Mouse (Mus musculus) right cerebral cortex, adult 18-20 months (tissue): ENCODE results near the gene Polr2a.
"Not testable (repeated sequence)": the region's sequence is repeated elsewhere in the genome, so short reads cannot be mapped to it uniquely, and the experiment has no call there.

Experiments used
- DNase-seq: peaks from one replicate; pipeline ENCODE4 v3.0.0; 2022; ENCODE audit warnings: mixed read lengths

Gene Polr2a

DNA sequence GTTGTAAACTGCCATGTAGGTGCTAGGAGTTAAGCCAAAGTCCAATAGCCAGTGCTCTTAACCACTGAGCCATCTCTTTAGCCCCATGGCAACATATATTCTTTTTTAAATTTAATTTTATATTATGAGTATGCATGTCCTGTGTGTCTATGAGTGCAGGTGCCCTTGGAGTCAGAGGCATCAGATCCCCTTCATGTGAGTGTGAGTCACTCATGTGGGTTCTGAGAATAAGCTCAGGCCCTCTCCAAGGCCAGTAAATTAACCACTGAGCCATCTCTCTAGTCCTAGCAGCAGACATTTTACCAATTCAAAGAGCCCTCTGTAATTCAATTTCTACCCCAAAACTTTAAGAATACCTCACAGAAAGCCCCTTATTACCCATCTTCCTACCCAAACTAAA, 5.8 kb downstream of the Polr2a start:
- DNase-seq: no peak

- DNase-seq: no peak
Observed at GRCm38 (mm10) chr11:69751635-69752034, 6.8 kb downstream of the Polr2a start.

DNA sequence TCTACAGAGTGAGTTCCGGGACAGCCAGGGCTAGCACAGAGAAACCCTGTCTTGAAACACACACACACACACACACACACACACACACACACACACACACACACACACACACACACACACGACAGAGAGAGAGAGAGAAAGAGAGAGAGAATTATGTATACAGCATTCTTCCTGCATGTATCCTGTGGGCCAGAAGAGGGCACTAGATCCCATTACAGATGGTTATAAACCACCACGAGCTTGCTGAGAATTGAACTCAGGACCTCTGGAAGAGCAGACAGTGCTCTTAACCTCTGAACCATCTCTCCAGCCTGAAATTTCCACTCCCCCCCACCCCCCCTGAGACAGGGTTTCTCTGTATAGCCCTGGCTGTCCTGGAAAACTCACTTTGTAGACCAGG, 27.0 kb downstream of the Polr2a start:
- DNase-seq: not testable (repeated sequence)

DNA sequence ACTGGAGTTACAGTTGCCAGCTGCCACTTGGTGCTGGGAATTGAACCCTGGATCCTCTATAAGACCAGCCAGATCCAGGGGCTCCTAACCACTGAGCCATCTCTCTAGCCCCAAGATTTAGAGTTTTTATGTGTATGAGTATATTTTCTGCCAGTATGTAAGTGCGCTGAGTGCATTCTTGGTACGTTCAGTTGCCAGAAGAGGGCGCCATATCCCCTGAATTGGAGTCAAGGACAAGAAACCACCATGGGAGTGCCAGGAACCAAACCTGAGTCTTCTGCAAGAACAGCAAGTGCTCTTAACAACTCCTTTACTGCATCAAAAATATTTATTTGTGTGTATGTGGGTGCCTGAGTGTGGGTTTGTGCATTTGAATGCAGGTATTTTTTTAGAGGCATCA, 29.4 kb downstream of the Polr2a start:
- peak; percentile 17 for DNase-seq

- no peak for DNase-seq
Observed at GRCm38 (mm10) chr11:69725951-69726350, 32.5 kb downstream of the Polr2a start.

DNA sequence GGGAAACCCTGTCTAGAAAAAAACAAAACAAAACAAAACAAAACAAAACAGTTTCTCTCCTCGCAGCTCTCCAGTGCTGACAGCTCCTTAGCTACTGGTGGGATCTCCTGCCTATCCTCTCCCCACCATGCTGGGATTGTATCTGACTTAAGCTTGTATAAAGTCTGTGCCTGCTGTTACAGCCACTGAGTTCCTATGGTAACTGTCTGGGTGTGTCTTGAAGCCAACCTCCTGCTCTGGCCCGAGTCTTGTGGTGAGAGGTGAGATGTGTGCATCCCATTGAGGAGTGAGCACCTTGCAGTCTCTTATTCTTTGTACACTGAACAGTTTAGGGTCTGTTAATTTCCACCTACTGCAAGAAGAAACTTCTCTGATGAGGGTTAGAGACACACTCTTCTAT, 35.4 kb downstream of the Polr2a start:
- no peak for DNase-seq

DNA sequence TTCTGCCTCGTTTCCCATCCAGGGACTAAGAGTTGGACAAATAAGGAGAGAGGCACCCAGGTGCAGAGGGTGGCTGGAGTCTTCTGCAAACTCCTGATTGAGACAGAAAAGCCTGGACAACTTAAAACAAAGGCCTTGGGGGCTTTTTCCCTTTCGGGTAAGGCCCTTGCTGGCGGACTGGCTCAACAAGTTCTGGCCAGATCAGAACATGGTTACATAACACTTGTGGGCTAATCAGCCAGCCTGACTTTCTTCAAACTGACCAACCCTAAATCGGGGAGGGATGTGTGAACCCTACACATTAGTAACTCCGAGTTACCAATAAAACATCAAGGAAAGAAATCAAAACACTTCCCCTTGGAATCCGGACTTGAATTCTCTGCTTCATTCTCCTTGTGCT, 37.6 kb downstream of the Polr2a start:
- DNase-seq: no peak

DNA sequence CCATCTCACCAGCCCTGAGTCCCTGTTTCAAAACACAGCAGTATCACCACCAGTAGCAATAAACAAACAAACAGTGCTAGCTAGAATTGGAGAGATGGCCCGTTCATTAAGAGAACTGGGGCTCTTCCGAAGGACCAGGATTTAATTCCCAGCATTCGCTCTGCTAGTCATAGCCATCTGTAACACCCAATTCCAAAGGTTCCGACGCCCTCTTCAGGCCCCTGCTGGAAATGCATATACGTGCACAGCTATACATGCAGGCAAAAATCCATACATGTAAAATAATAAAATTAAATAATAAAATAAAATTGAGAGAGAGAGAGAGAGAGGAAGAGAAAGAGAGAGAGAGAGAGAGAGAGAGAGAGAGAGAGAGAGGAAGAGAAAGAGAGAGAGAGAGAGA, 39.0 kb downstream of the Polr2a start:
- DNase-seq: no peak

- no peak for DNase-seq
Observed at GRCm38 (mm10) chr11:69718661-69719060, 39.8 kb downstream of the Polr2a start.

GRCm38 (mm10) chr11:69716953-69717352, 41.5 kb downstream of the Polr2a start:
- DNase-seq: no peak

- no peak for DNase-seq
Observed at GRCm38 (mm10) chr11:69715929-69716328, 42.5 kb downstream of the Polr2a start.

DNA sequence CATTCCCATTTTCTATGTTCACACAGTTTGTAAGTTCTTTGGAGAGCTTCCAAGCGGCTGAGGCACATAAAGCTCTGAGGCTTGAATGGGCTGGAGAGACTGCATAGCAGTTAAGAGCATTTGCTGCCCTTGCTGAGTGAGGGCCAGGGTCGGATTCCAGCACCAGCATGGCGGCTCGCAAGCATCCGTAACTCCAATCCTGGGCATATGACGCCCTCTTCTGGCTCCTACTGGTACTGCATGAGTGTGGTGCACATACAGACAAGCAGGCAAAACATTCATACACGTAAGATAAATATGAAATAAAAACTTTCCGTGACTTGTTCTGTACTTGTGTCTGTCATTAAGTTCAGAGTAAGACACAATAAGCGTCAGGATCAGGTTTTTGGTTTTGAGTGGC, 43.0 kb downstream of the Polr2a start:
- no peak for DNase-seq

DNA sequence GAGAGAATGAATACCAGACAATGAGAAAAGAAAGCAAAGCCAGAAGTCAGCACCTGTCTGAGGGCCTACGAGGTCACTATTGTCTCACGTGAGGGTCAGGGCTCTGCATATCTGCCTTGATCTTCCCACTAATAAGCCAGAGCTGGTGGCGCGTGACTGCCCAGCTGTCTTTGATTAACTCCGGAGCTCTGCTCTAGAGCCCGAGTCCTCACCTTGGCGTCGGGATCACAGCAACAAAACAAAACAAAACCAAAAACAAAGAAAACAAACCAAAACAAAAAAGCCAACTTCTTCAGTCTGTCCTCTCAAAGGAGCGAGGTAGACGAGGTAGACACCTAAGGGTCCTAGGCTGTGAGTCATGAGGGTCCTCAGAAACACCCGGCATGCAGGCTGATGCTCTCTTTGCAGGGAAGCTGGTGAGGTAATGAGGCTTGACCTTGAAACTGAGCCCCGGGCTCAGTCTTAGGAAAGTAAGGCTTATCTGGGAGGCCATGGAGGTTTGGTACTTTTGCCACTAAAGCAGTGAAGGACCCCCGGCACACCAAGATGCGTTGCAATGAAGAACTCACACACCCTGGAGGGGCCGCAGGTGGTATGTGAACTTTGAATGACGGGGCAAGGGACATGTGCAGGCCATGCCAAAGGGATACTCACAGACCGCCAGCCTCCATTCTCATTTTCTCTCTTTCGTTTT, 43.7 kb downstream of the Polr2a start:
- no peak for DNase-seq

- no peak for DNase-seq
Observed at GRCm38 (mm10) chr11:69712954-69713672, 45.3 kb downstream of the Polr2a start.

DNA sequence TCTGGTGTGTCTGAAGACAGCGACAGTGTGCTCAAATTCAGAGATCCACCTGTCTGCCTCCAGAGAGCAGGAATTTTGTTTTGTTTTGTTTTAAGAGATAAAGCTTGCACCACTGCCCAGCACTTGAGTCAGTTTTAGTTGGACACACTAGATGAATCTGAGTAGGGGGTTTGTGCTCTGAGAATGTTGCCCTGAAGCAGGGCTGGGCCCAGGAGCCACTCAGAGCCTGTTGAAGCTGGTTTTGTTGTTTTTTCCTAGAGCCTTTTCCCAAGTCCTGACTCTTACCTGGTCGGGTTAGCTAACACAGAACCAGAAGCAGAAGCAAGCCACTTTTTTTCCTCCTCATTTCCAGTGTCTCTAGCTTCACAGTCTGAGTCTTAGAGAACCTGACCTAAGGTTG, 47.4 kb downstream of the Polr2a start:
- DNase-seq: no peak

DNA sequence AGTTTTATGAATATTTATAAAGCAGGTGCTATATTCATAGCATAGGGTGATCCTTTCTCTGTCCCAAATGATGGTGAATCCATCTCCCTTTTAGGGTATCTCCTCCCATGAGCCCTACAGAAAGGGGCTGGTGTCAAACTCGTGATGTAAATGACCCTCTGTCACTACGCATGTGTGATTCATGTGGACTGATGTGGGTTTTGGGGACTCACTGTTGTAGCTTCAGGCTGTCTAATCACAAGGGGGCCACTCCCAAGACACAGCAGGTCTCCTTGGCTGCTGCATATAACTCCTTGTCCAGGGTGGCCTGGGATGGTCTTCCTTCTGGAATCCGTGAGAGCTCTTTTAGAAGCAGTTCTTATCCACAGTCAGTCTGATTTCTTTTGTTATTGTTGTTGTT, 48.0 kb downstream of the Polr2a start:
- DNase-seq: no peak

GRCm38 (mm10) chr11:69709554-69710446, 48.6 kb downstream of the Polr2a start:
- no peak for DNase-seq

- no peak for DNase-seq
Observed at GRCm38 (mm10) chr11:69708614-69709265, 49.7 kb downstream of the Polr2a start.

GRCm38 (mm10) chr11:69707873-69708381, 50.5 kb downstream of the Polr2a start:
- DNase-seq: no peak

DNA sequence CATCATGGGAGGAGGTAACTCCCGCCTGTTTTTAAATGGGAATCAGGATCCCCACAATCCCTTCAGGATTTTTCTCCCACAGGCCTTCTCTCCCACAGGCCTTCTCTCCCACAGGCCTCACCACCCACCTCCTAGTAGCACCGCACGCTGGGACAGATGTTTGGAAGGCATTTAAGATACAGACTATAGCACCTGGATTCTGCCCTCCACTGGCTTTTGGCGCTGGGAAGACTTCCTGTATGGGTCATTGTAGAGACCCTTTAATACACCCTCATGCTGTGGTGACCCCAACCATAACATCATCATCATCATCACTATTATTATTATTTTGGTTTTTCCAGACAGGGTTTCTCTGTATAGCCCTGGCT, 51.0 kb downstream of the Polr2a start:
- no peak for DNase-seq

DNA sequence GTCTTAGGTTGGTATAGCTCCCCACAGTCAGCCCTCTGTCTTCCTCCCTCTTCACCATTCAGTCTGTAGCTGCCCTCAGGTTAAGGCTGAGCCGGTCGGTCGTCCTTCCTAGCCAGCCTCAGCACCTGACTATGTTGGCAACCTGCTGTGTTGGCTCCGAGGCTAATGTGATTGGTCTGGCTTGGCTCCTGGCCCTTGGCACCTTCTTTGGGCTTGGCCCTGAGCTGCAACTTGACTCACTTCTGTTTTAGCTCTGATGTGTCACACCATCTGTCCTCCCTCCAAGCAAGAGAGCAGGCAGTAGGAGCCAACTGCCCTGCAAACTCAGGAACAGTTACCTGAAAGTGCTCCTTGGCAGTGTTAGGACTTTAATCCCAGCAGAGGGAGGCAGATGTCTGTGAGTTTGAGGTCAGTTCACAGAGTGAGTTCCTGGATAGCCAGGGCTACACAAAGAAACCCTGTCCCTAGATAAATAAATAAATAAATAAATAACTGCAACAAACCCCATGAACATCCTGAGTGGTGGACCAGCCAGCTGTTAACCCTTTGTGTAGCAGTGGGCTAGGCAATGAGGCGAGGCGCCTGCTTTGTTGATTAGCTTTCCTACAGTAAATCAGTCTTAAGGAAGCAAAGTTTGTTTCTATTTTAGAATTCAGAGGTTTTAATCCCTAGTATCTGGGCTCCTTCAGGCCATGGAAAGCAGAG, 51.5 kb downstream of the Polr2a start:
- DNase-seq: peak; percentile 44

DNA sequence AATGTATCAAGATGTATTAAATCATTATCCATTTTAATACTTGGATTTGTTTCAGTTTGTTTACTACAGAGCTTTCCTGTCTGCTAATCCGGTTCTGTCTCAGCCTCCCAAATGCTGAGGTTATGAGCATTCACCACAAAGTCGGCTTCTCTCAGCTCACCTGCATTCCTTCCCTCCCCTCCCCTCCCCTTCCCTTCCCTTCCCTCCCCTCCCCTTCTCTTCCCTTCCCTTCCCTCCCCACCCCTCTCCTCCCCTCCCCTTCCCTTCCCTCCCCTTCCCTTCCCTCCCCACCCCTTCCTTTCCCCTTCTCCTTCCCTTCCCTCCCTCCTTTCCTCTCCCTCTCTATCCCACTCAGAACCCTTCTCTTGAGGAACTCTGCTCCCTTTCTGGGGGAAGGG, 53.8 kb downstream of the Polr2a start:
- no peak for DNase-seq
